Mouse (Mus musculus) ZHBTc4 (cell line): ENCODE measurements around the gene Egfr.

Source experiments
- DNase-seq: peaks from one replicate; pipeline ENCODE4 v3.0.0-alpha.2; 2011; ENCODE audit warnings: low read depth, low spot score

Egfr gene

DNA sequence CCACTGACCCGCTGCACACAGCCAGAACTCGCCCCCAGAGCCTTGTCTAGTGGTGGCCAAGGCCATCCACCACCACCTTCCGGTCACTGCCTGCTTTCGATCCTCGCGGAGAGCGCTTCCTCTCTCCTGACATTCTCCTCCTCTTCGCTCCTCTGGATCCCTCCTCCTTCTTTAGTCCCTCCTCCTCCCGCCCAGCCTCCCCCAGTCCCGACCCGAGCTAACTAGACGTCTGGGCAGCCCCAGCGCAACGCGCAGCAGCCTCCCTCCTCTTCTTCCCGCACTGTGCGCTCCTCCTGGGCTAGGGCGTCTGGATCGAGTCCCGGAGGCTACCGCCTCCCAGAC lies at the start of gene Egfr:
TSS of gene Egfr (plus strand) at position 197 of the 342 bp plus-strand sequence.
- DNase-seq: peak; percentile 81

DNA sequence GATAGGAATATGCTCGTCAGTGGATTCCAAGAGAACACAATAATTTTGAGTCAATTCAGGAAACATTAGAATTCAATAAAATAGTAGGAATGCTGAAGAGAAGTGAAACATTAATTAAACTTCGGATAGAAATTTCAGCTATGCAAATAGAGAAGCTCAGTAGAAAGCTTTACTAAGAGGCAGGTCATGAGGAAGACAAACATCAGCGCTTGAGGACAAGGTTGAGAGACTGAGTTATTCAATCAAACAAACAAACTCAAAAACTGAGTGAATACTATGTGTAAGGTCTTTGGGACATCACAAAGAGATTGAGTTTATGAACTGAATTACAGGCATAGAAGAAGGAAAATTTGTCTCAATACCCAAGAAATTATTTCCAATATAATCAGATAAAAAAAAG lies 48.8 kb upstream of the Egfr start:
- no peak for DNase-seq

DNA sequence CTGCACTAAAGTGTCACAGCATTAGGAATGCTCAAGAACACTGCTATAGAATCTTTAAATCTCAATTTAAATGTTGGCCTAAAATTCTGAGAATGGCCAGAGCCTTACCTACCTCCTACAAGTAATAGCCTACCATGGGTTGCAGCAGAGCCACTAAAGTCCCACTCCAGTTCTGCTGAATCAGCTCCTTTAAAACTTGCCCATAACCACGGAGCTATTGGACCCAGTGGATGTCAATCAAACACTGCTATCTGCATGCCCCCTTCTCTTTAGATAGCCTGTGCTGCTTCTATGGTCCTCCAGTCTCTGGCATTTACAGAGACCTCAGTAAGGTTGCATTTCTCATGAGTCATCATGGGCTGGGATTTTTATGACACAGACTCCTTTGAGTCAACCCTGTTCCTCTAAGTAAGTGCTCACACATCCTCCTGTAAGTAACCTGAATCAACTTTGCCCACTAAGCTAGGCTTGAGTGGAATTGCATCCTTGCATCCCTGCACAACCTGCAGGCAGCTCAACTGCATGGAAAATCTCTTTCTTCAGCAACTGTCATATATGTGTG lies 16.8 kb upstream of the Egfr start:
- DNase-seq: no peak

DNA sequence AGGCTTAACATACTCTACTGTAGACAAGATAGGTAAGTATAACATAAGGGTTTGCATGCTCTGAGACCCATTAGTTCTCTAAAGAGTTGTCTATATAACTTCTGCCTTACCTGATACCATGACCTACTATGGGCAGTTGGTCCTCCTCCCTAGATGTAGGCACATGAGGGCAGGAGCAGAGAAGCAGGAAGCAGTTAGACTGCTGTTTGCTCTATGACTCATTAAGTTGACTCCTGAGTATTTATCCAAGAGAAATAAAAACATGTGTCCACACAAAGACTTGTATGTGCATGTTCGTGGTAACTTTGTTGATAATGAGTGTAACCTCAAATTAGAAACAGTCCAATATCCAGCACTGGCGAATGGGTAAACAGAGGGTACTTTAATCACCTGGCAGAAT lies 14.7 kb upstream of the Egfr start:
- DNase-seq: no peak

DNA sequence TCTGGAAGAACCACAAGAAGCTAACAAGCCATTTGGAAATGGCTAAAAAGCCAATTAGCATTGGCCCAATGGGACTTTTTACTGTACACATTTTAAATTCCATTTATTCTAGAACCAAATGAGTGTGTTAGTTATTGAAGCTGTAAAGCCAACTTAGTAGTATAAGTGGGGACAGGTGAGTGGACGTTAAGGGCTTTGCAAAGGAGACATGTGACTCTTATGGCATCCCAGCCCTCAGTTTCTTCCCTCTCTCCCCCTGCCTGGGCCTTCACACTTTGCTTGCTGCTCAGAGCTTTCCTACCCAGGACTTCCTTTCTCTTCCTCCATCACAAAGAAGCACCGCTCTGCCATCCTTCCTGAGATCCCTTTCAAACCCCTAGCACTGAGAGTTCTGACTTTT lies 13.3 kb upstream of the Egfr start:
- no peak for DNase-seq

DNA sequence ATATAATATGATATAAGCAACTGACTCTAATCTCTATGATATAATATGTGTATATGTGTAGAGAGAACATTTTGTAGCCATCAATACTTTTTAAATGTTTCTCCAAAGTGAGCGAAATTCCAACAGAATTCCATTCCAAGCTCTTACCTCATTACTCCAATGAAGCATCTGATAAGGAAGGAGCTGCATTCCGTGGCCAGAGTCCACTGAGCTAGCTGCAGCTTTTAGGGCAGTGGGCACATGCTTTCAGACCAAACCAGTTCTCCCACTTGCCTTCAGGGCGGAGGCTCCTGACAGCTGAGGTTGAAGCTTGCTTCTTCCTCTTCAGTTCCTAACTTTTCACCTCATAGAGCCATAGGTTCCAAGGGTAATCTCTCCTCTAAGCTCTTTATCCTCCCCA lies 12.8 kb upstream of the Egfr start:
- DNase-seq: no peak

DNA sequence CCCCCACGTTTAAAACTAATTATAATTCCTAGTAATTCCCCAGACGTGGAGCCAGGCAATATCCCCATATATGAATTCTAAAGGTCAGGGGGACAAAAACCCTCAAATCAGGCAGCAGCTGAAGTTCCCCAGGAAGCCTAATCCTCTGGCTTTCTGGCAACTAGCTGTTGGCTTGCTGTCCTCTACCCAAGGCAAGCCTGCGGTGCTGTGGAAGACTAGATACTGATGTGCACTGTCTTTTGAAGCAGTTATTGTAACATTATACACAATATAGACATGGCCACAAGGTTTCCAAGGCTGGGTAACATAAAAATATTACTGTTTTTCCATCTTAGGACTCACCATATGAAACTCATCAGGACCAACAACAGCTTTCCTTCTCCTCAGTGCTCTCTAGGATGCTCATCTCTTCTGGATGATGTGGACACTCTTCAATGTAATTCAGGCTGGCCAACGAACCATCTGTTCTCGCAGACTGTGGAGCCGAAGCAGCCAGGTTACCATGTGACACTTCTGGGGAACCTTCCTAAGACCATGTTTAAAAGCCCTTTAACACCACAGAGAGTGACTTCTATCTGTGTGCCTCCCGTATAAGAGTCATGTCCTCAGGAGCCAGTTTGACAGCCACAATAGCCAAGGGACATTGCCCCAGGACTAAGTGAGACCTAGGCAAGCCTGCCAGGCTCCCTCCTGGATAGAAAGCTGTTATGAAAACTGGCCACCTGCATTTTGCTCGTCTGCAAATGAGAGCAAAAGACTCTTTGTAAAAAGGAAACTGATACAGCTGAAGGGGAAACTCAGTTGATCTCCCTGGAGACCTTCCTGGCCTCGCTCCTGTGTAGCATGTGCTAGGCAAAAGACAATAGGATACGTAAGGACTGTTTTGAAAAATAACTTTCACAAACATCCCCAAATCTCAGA lies 11.1 kb upstream of the Egfr start:
- DNase-seq: no peak

DNA sequence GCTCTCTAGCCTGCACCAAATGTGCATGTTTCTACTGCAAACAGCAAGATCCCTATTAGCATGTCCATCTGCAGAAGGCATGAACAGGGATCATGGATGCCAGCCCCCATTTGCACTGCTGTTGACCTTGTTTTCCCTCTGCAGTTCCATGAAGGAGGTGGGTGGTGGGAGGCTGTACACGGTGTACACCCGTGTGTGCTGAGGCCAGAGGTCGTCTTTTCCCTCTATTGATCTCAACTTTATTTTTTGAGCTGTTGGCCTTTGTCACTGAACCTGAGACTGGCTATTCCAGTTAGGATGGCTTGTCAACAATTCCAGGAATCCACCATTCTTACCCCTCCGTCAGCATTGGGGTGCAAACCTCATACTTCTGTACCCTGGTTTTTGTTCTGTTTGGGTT lies 9.8 kb upstream of the Egfr start:
- DNase-seq: no peak

DNA sequence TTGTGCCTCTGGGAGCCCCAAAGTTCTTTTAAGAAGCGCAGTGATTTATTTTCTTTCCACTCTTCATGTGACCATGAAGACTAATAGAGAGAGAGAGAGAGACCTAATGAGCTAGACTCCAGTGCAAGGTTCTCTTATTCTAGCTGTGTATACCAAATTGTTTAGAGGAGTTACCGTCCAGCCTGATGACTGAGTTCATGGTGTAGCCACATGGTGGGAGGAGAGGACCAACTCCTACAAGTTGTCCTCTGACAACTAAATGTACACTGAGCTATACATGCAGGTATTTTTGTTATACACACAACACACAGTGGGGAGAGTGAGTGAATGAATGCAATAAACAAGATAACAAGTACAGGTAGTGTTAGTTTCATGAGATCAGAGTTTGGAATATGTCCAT lies 9.2 kb upstream of the Egfr start:
- no peak for DNase-seq

DNA sequence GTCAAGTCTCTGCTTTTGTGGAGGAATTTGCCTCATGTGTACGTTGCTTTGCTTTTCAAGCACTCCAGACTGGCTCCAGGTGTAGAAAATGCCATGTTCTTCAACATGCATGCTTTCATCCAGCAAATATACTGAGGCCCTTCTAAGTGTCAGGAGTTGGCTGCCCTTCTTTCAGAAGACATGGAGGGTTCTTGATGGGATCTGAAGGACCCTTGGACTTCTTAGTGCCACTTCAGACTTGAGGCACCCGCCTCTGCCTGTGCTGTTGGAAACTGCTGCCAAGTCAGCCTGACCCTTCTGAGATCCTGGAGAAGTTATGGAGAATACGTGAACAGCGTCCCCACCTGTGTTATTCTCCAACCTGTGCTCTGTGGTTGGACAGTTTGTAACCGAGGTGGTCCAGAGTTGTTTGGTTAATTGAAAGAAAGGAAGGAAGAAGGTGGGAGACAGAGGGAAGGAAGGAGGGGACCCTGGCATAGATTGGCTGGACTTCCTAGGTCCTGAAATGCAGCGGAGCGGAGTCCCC lies 483 bp upstream of the Egfr start:
- DNase-seq: peak; percentile 5

DNA sequence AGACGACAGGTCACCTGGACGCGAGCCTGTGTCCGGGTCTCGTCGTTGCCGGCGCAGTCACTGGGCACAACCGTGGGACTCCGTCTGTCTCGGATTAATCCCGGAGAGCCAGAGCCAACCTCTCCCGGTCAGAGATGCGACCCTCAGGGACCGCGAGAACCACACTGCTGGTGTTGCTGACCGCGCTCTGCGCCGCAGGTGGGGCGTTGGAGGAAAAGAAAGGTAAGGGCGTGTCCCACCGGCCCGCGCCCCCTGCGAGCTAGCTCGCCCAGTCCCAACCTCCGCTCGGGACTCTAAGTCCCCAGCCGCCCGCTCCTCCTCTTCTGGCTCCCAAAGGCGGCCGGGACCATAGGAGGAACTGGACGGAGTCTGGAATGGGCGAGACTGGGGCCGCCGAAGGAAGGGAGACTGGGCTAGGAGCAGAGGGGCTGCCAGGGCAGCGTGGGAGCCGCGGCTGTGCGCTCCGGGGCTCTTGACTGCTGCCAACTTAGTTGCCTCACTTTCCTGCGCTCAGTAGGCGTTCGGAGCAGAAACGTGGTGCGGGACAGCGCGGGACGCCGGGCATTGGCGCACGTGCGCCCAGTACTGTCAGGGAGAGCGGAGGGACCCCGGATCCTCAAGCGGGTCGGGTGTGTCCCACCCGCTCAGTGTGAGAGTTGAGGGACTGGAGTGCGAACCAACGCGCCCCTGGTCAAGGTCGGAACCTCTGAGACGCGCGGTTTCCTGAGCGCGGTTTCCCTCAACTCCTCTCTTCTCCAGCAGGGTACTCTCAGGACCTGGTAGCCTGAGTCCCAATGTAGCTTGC lies 548 bp downstream of the Egfr start:
- DNase-seq: peak; percentile 71

DNA sequence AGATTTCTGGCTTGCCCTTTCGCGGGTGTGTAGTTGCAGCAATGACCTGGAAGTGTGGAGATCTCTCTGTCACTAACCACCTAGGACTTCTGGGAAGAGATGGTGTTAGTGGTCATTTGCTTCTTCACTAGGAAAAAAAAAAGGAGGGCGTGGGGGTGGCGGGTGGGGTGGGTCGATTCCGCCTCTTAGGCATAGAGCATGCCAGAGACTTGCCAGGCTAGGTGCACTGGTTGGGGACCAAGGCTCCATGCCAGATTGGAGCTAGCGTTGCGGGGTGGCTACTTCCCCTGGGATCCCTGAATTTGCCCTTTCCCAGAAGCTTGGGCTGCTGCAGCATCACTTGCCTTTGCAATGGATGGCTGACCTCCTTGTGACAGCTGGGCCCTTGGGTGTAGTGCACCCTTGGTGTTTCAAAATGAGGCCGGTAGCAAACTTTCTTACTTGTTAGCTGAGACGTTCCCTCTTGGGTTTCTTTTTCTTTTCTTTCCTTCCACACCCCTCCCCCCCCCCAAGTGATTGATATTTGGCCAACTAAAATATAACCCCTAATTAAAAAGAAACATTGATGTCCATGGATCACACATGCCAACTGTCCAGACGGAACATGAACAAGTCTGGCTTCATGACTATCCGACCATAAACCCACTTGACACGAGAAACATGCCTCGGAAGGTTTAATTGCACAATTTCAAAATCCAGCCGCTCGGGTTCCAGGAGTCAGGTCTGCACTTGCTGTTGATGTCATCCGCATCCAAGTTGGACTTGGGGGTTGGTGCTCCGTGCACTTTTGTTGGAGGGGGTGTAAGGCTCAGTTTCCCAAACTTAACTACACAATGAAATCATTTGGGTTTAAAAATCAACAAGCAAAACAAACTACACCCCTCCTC lies 1.4 kb downstream of the Egfr start:
- no peak for DNase-seq

DNA sequence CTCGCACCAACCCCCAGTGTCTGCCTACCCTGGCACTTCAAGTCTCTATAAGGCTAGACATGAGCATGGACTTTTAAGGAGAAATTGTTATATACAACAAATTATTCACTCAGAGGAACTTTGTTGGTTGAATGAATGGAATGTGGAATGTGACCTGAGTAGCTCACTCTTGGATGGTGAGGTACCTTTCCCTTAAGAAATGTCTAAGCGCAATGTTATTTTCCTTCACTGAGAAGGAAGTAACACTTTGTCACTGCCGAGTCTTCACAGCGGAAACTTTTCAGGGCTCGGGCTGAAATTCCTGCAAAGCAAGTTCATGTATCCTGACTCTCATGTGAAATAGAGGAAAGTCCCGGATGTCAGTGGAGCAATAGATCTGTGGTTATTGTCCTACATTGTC lies 7.9 kb downstream of the Egfr start:
- no peak for DNase-seq

DNA sequence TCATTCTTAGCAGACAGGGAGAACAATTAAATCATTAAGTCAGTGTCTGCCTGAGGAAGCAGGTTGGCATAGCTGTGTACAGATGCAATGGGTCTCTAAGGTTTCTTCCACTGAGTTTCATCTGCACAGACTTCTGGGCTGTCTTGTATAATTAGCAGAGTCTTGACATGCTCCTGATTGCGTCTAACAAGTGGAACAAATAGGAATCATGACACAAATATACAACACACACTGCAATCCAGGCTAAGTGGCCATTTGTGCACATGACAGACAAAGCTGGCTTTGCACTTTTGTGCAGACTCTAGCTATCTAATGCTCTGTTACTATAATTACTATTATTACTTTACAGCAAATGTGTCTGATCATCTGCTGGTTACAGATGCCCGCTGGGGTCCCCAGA lies 9.2 kb downstream of the Egfr start:
- DNase-seq: no peak

DNA sequence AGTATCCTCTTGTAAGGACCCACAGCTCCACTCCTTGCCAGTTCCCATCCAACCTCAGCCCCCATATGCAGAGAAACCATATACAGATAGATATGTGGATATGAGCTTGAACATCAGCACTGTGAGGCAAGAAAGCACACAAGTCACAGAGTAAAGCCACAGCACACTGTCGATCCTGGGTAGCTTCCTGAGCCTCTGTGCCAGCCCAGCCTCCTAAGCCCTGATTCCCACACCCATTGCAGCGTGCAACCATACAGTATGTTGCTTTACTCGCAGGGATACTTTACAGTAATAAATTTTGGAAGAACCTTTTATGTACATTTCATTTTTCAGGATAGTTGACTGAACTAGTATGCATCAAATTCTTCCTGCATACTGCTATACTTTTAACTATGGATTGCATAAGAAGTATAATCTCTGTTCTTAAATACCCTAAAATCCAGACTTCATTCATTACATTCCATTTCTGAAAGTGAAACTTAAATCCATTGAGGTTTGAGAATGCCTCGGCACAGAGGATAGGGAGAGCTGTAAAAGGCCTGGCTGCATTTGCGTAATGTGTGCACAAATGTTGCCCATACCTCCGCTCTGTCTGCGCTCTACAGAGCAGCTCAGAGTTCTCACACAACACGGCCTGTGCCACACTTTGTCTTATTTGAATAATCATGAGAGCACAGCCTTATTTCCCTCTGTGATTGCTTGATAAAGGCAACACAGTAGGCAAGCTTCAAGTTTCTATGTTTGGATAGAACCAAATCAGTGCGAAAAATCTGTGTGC lies 14.2 kb downstream of the Egfr start:
- no peak for DNase-seq

DNA sequence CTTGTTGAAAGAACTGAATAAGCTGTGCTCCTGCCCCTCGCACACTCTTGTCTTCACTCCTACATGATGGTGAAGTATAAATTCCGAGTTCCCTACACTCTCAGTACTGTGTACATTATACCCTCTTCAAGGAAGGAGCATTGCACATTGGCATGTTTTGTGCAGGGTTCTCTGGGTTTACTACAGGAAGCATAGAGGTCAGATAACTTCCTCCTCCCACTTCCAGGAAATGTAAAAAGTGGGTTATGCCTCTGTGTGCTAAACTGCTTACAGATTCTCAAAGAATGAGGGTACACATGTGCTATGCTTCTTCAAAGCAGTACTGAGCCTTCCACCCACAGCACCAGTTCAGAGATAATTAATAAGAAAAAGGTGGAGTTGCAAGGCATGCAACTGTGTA lies 16.0 kb downstream of the Egfr start:
- no peak for DNase-seq

DNA sequence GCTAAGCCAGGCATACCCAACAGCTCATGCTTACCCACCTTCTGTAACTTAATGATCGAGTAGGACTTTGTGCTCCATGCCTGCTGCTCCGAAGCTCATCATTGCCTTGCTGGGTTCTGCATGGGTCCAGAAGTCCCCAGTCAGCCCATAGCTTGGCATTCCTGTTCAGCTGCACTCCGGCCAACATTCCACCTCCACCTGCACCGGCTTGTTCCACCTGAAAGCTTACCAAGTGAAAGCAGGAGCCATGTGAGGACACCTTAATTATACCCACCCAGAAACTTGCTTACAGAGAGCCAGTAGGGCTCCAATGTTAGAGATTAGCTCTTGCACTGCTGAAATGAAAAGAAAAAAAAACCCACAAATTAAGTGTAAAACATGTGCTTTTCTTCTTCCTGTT lies 17.3 kb downstream of the Egfr start:
- DNase-seq: no peak

DNA sequence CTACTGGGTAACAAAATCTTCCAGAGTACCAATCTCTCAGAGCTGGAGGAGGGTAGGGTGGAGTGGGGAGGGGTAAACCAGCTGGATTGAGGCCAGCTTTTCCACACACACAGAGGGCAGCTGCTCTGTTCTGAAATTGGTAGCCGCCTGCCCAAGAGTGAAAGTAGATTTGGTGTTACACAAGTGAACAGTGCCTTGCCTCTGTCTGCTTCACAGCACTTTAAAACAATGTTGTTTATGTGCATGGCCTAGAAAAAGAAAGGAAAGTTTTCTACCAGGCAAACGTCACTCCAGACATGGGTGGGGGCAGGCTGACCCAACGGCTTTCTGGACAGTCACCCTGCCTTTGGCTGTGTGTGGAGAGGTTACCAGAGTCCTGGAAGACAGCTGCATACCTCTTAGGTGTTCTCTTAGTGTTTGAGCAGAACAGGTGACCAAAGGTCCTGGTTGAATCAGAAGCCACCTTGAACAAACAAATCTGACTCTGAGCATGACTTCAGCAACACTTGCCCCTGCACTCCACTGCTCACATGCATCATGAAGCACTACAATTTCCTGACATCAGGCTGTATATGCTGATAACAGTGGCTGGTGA lies 17.8 kb downstream of the Egfr start:
- no peak for DNase-seq

DNA sequence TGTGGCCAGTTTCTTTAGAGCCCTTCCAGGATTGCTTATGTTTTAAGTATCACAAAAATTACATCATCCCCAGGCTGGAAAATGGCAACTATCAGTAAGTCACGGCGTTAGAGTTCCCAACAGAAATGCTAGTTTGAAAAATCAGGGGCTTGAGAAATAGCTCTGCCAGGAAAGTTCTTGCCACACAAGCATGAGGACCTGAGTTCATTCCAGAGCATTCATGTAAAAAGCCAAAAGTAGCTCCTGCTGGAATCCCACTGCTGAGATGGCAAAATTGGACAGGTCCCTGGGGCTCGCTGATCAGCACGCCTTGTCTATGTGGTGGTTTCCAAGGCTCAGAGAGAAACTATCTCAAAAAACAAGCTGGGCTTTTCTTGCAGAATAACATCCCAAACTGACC lies 19.0 kb downstream of the Egfr start:
- DNase-seq: no peak

DNA sequence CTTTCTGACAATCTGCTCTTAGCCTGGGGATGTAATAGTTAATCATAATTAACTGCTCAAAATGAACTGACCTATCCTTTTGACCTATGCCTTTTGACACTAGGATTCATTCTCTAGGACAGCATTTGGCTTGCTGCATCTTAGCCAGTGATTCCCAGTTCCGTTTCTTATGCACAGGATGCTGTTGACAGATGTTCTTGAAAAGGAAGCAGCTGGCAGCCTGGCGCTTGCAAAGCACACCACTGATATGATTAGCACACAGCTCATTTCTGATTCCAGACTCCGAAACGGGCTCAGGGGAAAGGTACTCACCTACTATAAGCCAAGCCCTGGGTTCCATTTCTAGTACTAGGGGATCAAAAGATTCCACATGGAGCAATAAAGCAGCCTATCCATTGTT lies 20.7 kb downstream of the Egfr start:
- no peak for DNase-seq
